In genomic region chr6:30649651-30650296, GRCm38 (mm10) we compare ENCODE assay signal across 11 mouse cellular contexts. TPM values are rescaled to one million over a fixed set of nuclear protein-coding genes. Genes with fewer than 3 reads are reported as not detected.
DNase-seq lines count a peak whose midpoint lies in the region; ATAC-seq and TF ChIP-seq lines count a peak whose summit lies in the region.
"Had no signal": no experiment of that assay in that cellular context is flagged by ENCODE, and none has a peak within 500 bp of the region (broad histone marks: within the 10 kb centered on the region; RNA-seq: fewer than 3 reads in every experiment).

No protein-coding gene starts in this region.

- ATAC-seq in hindbrain, embryonic 16.5 days, result no peak

- H3K4me2 ChIP-seq in hindbrain, embryonic 16.5 days (ENCODE audit: low read length), result no peak overlapping the region
- H3K4me2 ChIP-seq: midbrain, embryonic 12.5 days had no signal

- H3K4me1 ChIP-seq in hindbrain, embryonic 16.5 days (ENCODE audit: control insufficient read depth, insufficient read depth, low read depth, low read length), result peaks cover 26% of the 10 kb centered on the region

- DNase-seq in adrenal gland, postnatal 10 days, result peak; percentile 27
- no peak for DNase-seq in adrenal gland, postnatal 25 days
- DNase-seq in layer of hippocampus, adult 2 months (ENCODE audit: low spot score in 2 of 2), result peak; percentile 30 to 51
- no peak for DNase-seq in layer of hippocampus, adult 9-10 months (ENCODE audit: low spot score)
- peak; percentile 26 for DNase-seq in right cerebral cortex, postnatal 4 days
- no peak for DNase-seq in embryo, embryonic 9.5 days (ENCODE audit: extremely low spot score)
- DNase-seq in T-cell, adult 2 months (ENCODE audit: low spot score), result no peak

- TF ChIP-seq CTCF in layer of hippocampus, adult 2 months (conservative IDR thresholded peaks at IDR 0.05), result no peak

- no peaks in the 10 kb centered on the region for H3K27me3 ChIP-seq in hindbrain, embryonic 16.5 days (replicated peaks; ENCODE audit: control insufficient read depth, insufficient read depth, low read length)
- H3K27me3 ChIP-seq: midbrain, embryonic 12.5 days had no signal

- no peaks in the 10 kb centered on the region for H3K36me3 ChIP-seq in hindbrain, embryonic 16.5 days (ENCODE audit: control insufficient read depth, insufficient read depth, low read length)
- H3K36me3 ChIP-seq: midbrain, embryonic 12.5 days had no signal

- H3K9ac ChIP-seq in hindbrain, embryonic 16.5 days (ENCODE audit: low read depth, low read length), result no peak overlapping the region
- H3K9ac ChIP-seq: midbrain, embryonic 12.5 days had no signal

- no peaks in the 10 kb centered on the region for H3K9me3 ChIP-seq in hindbrain, embryonic 16.5 days (ENCODE audit: control insufficient read depth, low read length)
- H3K9me3 ChIP-seq: midbrain, embryonic 12.5 days had no signal

- peak overlapping the region; percentile 28; the same call in 1 of the 2 replicates for H3K27ac ChIP-seq in layer of hippocampus, adult 2 months
- H3K27ac ChIP-seq in hindbrain, embryonic 16.5 days (ENCODE audit: low read depth, low read length), result 0 out of 2 replicates have a peak overlapping the region, but pooled peaks have one; percentile 20
- H3K27ac ChIP-seq: midbrain, embryonic 12.5 days had no signal

- 48% methylated on average over 11 of the region's 11 CpGs for WGBS in hindbrain, embryonic 16.5 days

- H3K4me3 ChIP-seq in layer of hippocampus, adult 2 months, result no peak overlapping the region; the same call in 1 of the 2 replicates
- no peak overlapping the region for H3K4me3 ChIP-seq in hindbrain, embryonic 16.5 days (ENCODE audit: low read length)
- H3K4me3 ChIP-seq: midbrain, embryonic 12.5 days had no signal

RNA-seq across cellular contexts. Expression of gene Cpa1, which starts 10.8 kb away (rescaled TPM):
- under 1 TPM in 1 of 2 experiments, not detected in 1; 0.36 TPM for total RNA-seq in adrenal gland, postnatal 10 days (2021)
- not detected in 2 replicates for total RNA-seq in adrenal gland, postnatal 25 days (2021)
- not detected for total RNA-seq in layer of hippocampus, adult 2 months (2021)
- 0.85 and 0.90 TPM in 2 replicates for polyA plus RNA-seq in hindbrain, embryonic 16.5 days (2015; fragmentation: Nextera tagmentation; extraction: Ambion mirVana)
- total RNA-seq: common myeloid progenitor, adult 5-6 weeks had no signal

RNA-seq across cellular contexts. Expression of gene Cpa5, which starts 39.0 kb away (rescaled TPM):
- total RNA-seq in adrenal gland, postnatal 10 days (2021), result not detected
- total RNA-seq in adrenal gland, postnatal 25 days (2021), result not detected in 2 replicates
- total RNA-seq in layer of hippocampus, adult 2 months (2021), result not detected
- 0.09 and 0.12 TPM in 2 replicates for polyA plus RNA-seq in hindbrain, embryonic 16.5 days (2015; fragmentation: Nextera tagmentation; extraction: Ambion mirVana)
- total RNA-seq: common myeloid progenitor, adult 5-6 weeks; liver, adult 2 months had no signal
- polyA plus RNA-seq: liver, adult 2 months had no signal

RNA-seq across cellular contexts. Expression of gene Cep41, which starts 43.8 kb away (rescaled TPM):
- 1 to 10 TPM; 6.7 to 9.1 TPM for total RNA-seq in adrenal gland, postnatal 10 days (2021)
- 5.7 and 9.9 TPM in 2 replicates for total RNA-seq in adrenal gland, postnatal 25 days (2021)
- total RNA-seq in layer of hippocampus, adult 2 months (2021), result 1 to 10 TPM; 7.3 to 7.7 TPM
- polyA plus RNA-seq in hindbrain, embryonic 16.5 days (2015; fragmentation: Nextera tagmentation; extraction: Ambion mirVana), result 10.4 and 14.1 TPM in 2 replicates

Comparison
In these comparisons a context has a peak if more than half of its experiments do, and no peak if none do; other contexts are left out.
1. DNase-seq: peak in adrenal gland, postnatal 10 days (single experiment), layer of hippocampus, adult 2 months (2 of 2) and right cerebral cortex, postnatal 4 days (single experiment); none in adrenal gland, postnatal 25 days (single experiment), layer of hippocampus, adult 9-10 months (single experiment), embryo, embryonic 9.5 days (single experiment) and T-cell, adult 2 months (single experiment).